8 mouse cellular contexts compared by ENCODE assay signal in genomic region chr4:54947991-54948615, GRCm38 (mm10). TPM values are rescaled to one million over a fixed set of nuclear protein-coding genes. Genes with fewer than 3 reads are reported as not detected.
DNase-seq lines count a peak whose midpoint lies in the region; ATAC-seq and TF ChIP-seq lines count a peak whose summit lies in the region.

No protein-coding gene starts in this region.

- no peaks in the 10 kb centered on the region for H3K9me3 ChIP-seq in neural tube, embryonic 11.5 days (ENCODE audit: control insufficient read depth, low read length)
- no peaks in the 10 kb centered on the region for H3K9me3 ChIP-seq in heart, embryonic 10.5 days
- H3K9me3 ChIP-seq in kidney, embryonic 16.5 days (ENCODE audit: low read length) = no peaks in the 10 kb centered on the region
- H3K9me3 ChIP-seq in liver, embryonic 13.5 days (replicated peaks) = no peaks in the 10 kb centered on the region

- no peak for ATAC-seq in neural tube, embryonic 11.5 days (ENCODE audit: insufficient read depth, low FRiP score, low TSS enrichment)
- peak; percentile 50 for ATAC-seq in kidney, embryonic 16.5 days (ENCODE audit: low FRiP score, low TSS enrichment)
- ATAC-seq in liver, embryonic 13.5 days (ENCODE audit: low read depth) = no peak
- no peak for ATAC-seq in CD4-positive, CD25-positive, alpha-beta regulatory T cell, adult 4 months

- H3K4me1 ChIP-seq in neural tube, embryonic 11.5 days (ENCODE audit: control insufficient read depth, insufficient read depth, low read length) = 0 out of 2 replicates have a peak, but pooled peaks cover 4% of the 10 kb centered on the region
- H3K4me1 ChIP-seq in cortical plate, adult 2 months (ENCODE audit: control insufficient read depth, insufficient read depth, low read length) = peaks cover 5% of the 10 kb centered on the region
- peaks cover 8% of the 10 kb centered on the region; the same call in 1 of the 2 replicates for H3K4me1 ChIP-seq in heart, embryonic 10.5 days
- peaks cover 35% of the 10 kb centered on the region for H3K4me1 ChIP-seq in kidney, embryonic 16.5 days (ENCODE audit: insufficient read depth, low read length)
- no peaks in the 10 kb centered on the region for H3K4me1 ChIP-seq in liver, embryonic 13.5 days (replicated peaks)

- H3K4me3 ChIP-seq in neural tube, embryonic 11.5 days (ENCODE audit: low read depth, low read length) = peak overlapping the region; percentile 90
- peak overlapping the region; percentile 82 for H3K4me3 ChIP-seq in cortical plate, adult 2 months (ENCODE audit: insufficient read depth, low read length)
- peak overlapping the region; percentile 83 for H3K4me3 ChIP-seq in heart, embryonic 10.5 days
- H3K4me3 ChIP-seq in kidney, embryonic 16.5 days (ENCODE audit: low read length) = peak overlapping the region; percentile 81
- peak overlapping the region; percentile 53 for H3K4me3 ChIP-seq in liver, embryonic 13.5 days (replicated peaks)

- no peak for TF ChIP-seq CTCF in cortical plate, adult 2 months (IDR thresholded peaks at IDR 0.05; ENCODE audit: extremely low read depth, insufficient read depth, low read length)

- peak; percentile 75 for DNase-seq in neural tube, embryonic 11.5 days (ENCODE audit: low spot score)
- DNase-seq in neural tube, embryonic 10.5 days (ENCODE audit: extremely low spot score, low spot score) = no peak
- peak; percentile 76 for DNase-seq in heart, embryonic 10.5 days (ENCODE audit: low spot score)
- DNase-seq in liver, embryonic 13.5 days = no peak
- peak; percentile 41 for DNase-seq in ovary, postnatal 14 days (ENCODE audit: low spot score)

- peak overlapping the region; percentile 99 for H3K27ac ChIP-seq in neural tube, embryonic 11.5 days (ENCODE audit: low read depth, low read length)
- peak overlapping the region; percentile 97 for H3K27ac ChIP-seq in cortical plate, adult 2 months (ENCODE audit: insufficient read depth, low read length)
- H3K27ac ChIP-seq in heart, embryonic 10.5 days = peak overlapping the region; percentile 99
- H3K27ac ChIP-seq in kidney, embryonic 16.5 days (ENCODE audit: low read length) = peak overlapping the region; percentile 98
- peak overlapping the region; percentile 43 for H3K27ac ChIP-seq in liver, embryonic 13.5 days

- no peak for TF ChIP-seq POLR2A in cortical plate, adult 2 months (IDR thresholded peaks at IDR 0.05; ENCODE audit: extremely low read depth, insufficient read depth, low read length)

- WGBS in neural tube, embryonic 11.5 days = under 1% methylated on average over 24 of the region's 25 CpGs
- WGBS in heart, embryonic 10.5 days = under 1% methylated on average over 24 of the region's 25 CpGs
- WGBS in kidney, embryonic 16.5 days = under 1% methylated on average over 21 of the region's 25 CpGs
- 1% methylated on average over 24 of the region's 25 CpGs for WGBS in liver, embryonic 13.5 days (ENCODE audit: insufficient replicate concordance)

- no peaks in the 10 kb centered on the region for H3K27me3 ChIP-seq in neural tube, embryonic 11.5 days (ENCODE audit: control insufficient read depth, insufficient read depth, low read length)
- no peaks in the 10 kb centered on the region for H3K27me3 ChIP-seq in heart, embryonic 10.5 days (ENCODE audit: insufficient read depth, poor library complexity, severe bottlenecking)
- no peaks in the 10 kb centered on the region for H3K27me3 ChIP-seq in kidney, embryonic 16.5 days (ENCODE audit: insufficient read depth, low read length)
- H3K27me3 ChIP-seq in liver, embryonic 13.5 days = peaks cover 67% of the 10 kb centered on the region

- H3K9ac ChIP-seq in neural tube, embryonic 11.5 days (ENCODE audit: low read length) = peak overlapping the region; percentile 98
- H3K9ac ChIP-seq in kidney, embryonic 16.5 days (replicated peaks; ENCODE audit: low read length) = peak overlapping the region; percentile 93
- no peak overlapping the region for H3K9ac ChIP-seq in liver, embryonic 13.5 days

- peak overlapping the region; percentile 51 for H3K4me2 ChIP-seq in neural tube, embryonic 11.5 days (ENCODE audit: low read depth)
- peak overlapping the region; percentile 77 for H3K4me2 ChIP-seq in kidney, embryonic 16.5 days (replicated peaks; ENCODE audit: low read depth, low read length)
- H3K4me2 ChIP-seq in liver, embryonic 13.5 days = peak overlapping the region; percentile 63

- H3K36me3 ChIP-seq in neural tube, embryonic 11.5 days (ENCODE audit: control insufficient read depth, insufficient read depth, low read length) = no peaks in the 10 kb centered on the region
- no peaks in the 10 kb centered on the region for H3K36me3 ChIP-seq in heart, embryonic 10.5 days
- no peaks in the 10 kb centered on the region for H3K36me3 ChIP-seq in kidney, embryonic 16.5 days (ENCODE audit: insufficient read depth, low read length)
- H3K36me3 ChIP-seq in liver, embryonic 13.5 days = no peaks in the 10 kb centered on the region

RNA-seq across cellular contexts. Expression of gene Zfp462, which starts 3.3 kb away (rescaled TPM):
- 14.5 and 16.4 TPM in 2 replicates for polyA plus RNA-seq in neural tube, embryonic 11.5 days (2014; fragmentation: Nextera tagmentation; extraction: Ambion mirVana)
- polyA plus RNA-seq in cortical plate, adult 2 months (2012; rRNA removed) = 16.0 and 16.6 TPM in 2 replicates
- polyA plus RNA-seq in heart, embryonic 10.5 days (2016; fragmentation: Nextera tagmentation; extraction: Ambion mirVana) = 4.0 and 5.7 TPM in 2 replicates
- 3.4 and 3.8 TPM in 2 replicates for polyA plus RNA-seq in kidney, embryonic 16.5 days (2015; fragmentation: Nextera tagmentation; extraction: Ambion mirVana)
- 0.14 and 0.20 TPM in 2 replicates for polyA plus RNA-seq in liver, embryonic 13.5 days (2015; fragmentation: Nextera tagmentation; extraction: Ambion mirVana)
- not detected for polyA plus RNA-seq in CD4-positive, CD25-positive, alpha-beta regulatory T cell, adult 4 months (2017; shearing (Covaris generic))

Comparison
In these comparisons a context has a peak if more than half of its experiments do, and no peak if none do; other contexts are left out.
1. DNase-seq: peak in neural tube, embryonic 11.5 days (single experiment), heart, embryonic 10.5 days (single experiment) and ovary, postnatal 14 days (single experiment); none in neural tube, embryonic 10.5 days (single experiment) and liver, embryonic 13.5 days (single experiment).
2. H3K27ac ChIP-seq: peak in every context shown above with its lines; median percentile 99 in neural tube, embryonic 11.5 days; 99 in heart, embryonic 10.5 days; 98 in kidney, embryonic 16.5 days; 97 in cortical plate, adult 2 months; 43 in liver, embryonic 13.5 days.
3. Peak in every context shown above with its lines, with median percentiles within 50 percentile points of each other: H3K4me2 ChIP-seq and H3K4me3 ChIP-seq.